Comparison of ENCODE assay signal across 23 mouse cellular contexts in the genomic region with DNA sequence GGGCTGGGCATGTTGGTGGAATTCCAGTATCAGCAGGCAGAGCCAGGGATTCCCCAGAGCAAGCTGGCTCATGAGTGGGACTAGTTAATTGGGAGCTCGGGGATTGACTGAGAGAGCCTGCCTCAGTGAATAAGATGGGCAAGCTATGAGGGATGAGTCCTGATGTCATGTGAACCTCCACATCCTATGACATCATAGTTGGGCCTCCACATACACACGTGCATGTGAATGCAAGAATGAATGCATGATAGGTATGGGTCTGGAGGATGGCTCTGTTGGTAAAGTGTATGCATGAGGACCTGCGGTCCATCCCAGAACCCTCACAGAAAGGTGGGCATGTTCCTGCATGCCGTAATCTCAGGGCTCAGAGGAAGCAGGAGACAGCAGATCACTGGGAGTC. TPM values are rescaled to one million over a fixed set of nuclear protein-coding genes. Genes with fewer than 3 reads are reported as not detected.
A peak's percentile ranks its signal among the peaks of the same experiment; 100 is the strongest.
DNase-seq lines count a peak whose midpoint lies in the region; ATAC-seq and TF ChIP-seq lines count a peak whose summit lies in the region.
"Had no signal": no experiment of that assay in that cellular context is flagged by ENCODE, and none has a peak within 500 bp of the region (broad histone marks: within the 10 kb centered on the region; RNA-seq: fewer than 3 reads in every experiment).

No protein-coding gene starts in this region.

- TF ChIP-seq POLR2A in spleen, adult 2 months (IDR thresholded peaks at IDR 0.05; ENCODE audit: low read depth, low read length): no peak
- no peak for TF ChIP-seq POLR2A in bone marrow, adult 2 months (IDR thresholded peaks at IDR 0.05; ENCODE audit: borderline replicate concordance, control insufficient read depth, low read depth, low read length)

- DNase-seq in kidney, adult 8-10 months: no peak
- DNase-seq in spleen, adult 2 months (ENCODE audit: low read depth in 1 of 2, low spot score in 2 of 2): no peak
- DNase-seq in spleen, postnatal 10 days (ENCODE audit: low spot score in 2 of 2): no peak
- no peak for DNase-seq in left cerebral cortex, postnatal 4 days
- DNase-seq in lung, postnatal 36 days: no peak
- DNase-seq: adrenal gland, adult 8-10 months; adrenal gland, postnatal 25 days; cerebellum, adult 18-20 months; cerebellum, adult 9-10 months; cerebellum, postnatal 14 days; gastrocnemius, postnatal 10 days; gastrocnemius, postnatal 36 days; heart, adult 2 months; heart, postnatal 14 days; heart, postnatal 4 days had no signal

- peaks cover 35% of the 10 kb centered on the region for H3K4me1 ChIP-seq in kidney, embryonic 16.5 days (ENCODE audit: insufficient read depth, low read length)
- peaks cover 58% of the 10 kb centered on the region; the same call in 1 of the 2 replicates for H3K4me1 ChIP-seq in spleen, adult 2 months (ENCODE audit: control insufficient read depth, insufficient read depth, insufficient read length)
- peaks cover 15% of the 10 kb centered on the region for H3K4me1 ChIP-seq in bone marrow, adult 2 months (ENCODE audit: control insufficient read depth, insufficient read depth, low read length)

- intact Hi-C loops in left cerebral cortex, postnatal 4 days (cut with DNase I): no loop called here

- H3K36me3 ChIP-seq in kidney, embryonic 16.5 days (ENCODE audit: insufficient read depth, low read length): 0 out of 2 replicates have a peak, but pooled peaks cover 2% of the 10 kb centered on the region
- H3K36me3 ChIP-seq in spleen, adult 2 months (ENCODE audit: control insufficient read depth, insufficient read depth, low read length): peaks cover 41% of the 10 kb centered on the region
- H3K36me3 ChIP-seq: heart, embryonic 10.5 days; heart, embryonic 13.5 days had no signal

- 92% methylated on average over 4 of the region's 4 CpGs for WGBS in kidney, embryonic 16.5 days
- WGBS in spleen, adult 2 months: 79% methylated on average over 4 of the region's 4 CpGs
- 79% methylated on average over 4 of the region's 4 CpGs for WGBS in bone marrow, adult 2 months

- no peaks in the 10 kb centered on the region for H3K27me3 ChIP-seq in kidney, embryonic 16.5 days (ENCODE audit: insufficient read depth, low read length)
- no peaks in the 10 kb centered on the region for H3K27me3 ChIP-seq in spleen, adult 2 months (ENCODE audit: control insufficient read depth, insufficient read depth, low read length)
- H3K27me3 ChIP-seq: forebrain, embryonic 13.5 days; heart, embryonic 13.5 days had no signal

- no peak for TF ChIP-seq CTCF in spleen, adult 2 months (IDR thresholded peaks at IDR 0.05; ENCODE audit: extremely low read depth, insufficient read depth, insufficient read length, insufficient replicate concordance)
- TF ChIP-seq CTCF in bone marrow, adult 2 months (IDR thresholded peaks at IDR 0.05; ENCODE audit: control insufficient read depth, insufficient read depth, low read length): no peak

- no peak overlapping the region for H3K9ac ChIP-seq in kidney, embryonic 16.5 days (replicated peaks; ENCODE audit: low read length)
- H3K9ac ChIP-seq: forebrain, embryonic 13.5 days; heart, embryonic 13.5 days; hindbrain, embryonic 14.5 days had no signal

- no peak overlapping the region for H3K4me2 ChIP-seq in kidney, embryonic 16.5 days (replicated peaks; ENCODE audit: low read depth, low read length)
- H3K4me2 ChIP-seq: forebrain, embryonic 13.5 days; heart, embryonic 13.5 days; hindbrain, embryonic 14.5 days had no signal

- peak overlapping the region; percentile 41 for H3K27ac ChIP-seq in kidney, embryonic 16.5 days (ENCODE audit: low read length)
- peak overlapping the region; percentile 99 for H3K27ac ChIP-seq in spleen, adult 2 months (ENCODE audit: insufficient read depth, low read length)
- peak overlapping the region; percentile 67 for H3K27ac ChIP-seq in bone marrow, adult 2 months (ENCODE audit: control insufficient read depth, insufficient read depth, low read depth, low read length, poor library complexity)
- H3K27ac ChIP-seq: forebrain, embryonic 13.5 days; heart, adult 2 months; heart, embryonic 13.5 days; hindbrain, embryonic 14.5 days had no signal

- no peaks in the 10 kb centered on the region for H3K9me3 ChIP-seq in kidney, embryonic 16.5 days (ENCODE audit: low read length)
- H3K9me3 ChIP-seq: forebrain, embryonic 10.5 days; forebrain, embryonic 13.5 days; heart, embryonic 10.5 days; heart, embryonic 13.5 days had no signal

- H3K4me3 ChIP-seq in kidney, embryonic 16.5 days (ENCODE audit: low read length): no peak overlapping the region
- H3K4me3 ChIP-seq in spleen, adult 2 months (ENCODE audit: extremely low read depth, insufficient read depth, insufficient read length): no peak overlapping the region
- no peak overlapping the region for H3K4me3 ChIP-seq in bone marrow, adult 2 months (replicated peaks; ENCODE audit: control insufficient read depth, low read depth, low read length)
- H3K4me3 ChIP-seq: forebrain, embryonic 10.5 days; forebrain, embryonic 13.5 days; heart, adult 2 months; heart, embryonic 10.5 days; heart, embryonic 13.5 days had no signal

- ATAC-seq in kidney, embryonic 16.5 days (ENCODE audit: low FRiP score, low TSS enrichment): no peak
- ATAC-seq: forebrain, embryonic 13.5 days; forebrain, embryonic 16.5 days had no signal

RNA-seq across cellular contexts. Expression of a gene that starts 14.5 kb away (rescaled TPM):
- 14.5 and 14.6 TPM in 2 replicates for polyA plus RNA-seq in kidney, embryonic 16.5 days (2015; fragmentation: Nextera tagmentation; extraction: Ambion mirVana)
- polyA plus RNA-seq in spleen, adult 2 months (2012; rRNA removed): 174 and 200 TPM in 2 replicates
- polyA plus RNA-seq in bone marrow, adult 2 months (2011; ENCODE audit: insufficient read depth, insufficient read length, low replicate concordance, missing spikeins): 18.2 and 30.0 TPM in 2 replicates
- 1 to 10 TPM in 1 of 2 experiments, under 1 TPM in 1; 0.84 to 1.2 TPM for total RNA-seq in left cerebral cortex, postnatal 4 days (2021)

RNA-seq across cellular contexts. Expression of a gene that starts 43.2 kb away (rescaled TPM):
- 7.9 and 8.0 TPM in 2 replicates for polyA plus RNA-seq in kidney, embryonic 16.5 days (2015; fragmentation: Nextera tagmentation; extraction: Ambion mirVana)
- polyA plus RNA-seq in spleen, adult 2 months (2012; rRNA removed): 22.1 and 25.3 TPM in 2 replicates
- polyA plus RNA-seq in bone marrow, adult 2 months (2011; ENCODE audit: insufficient read depth, insufficient read length, low replicate concordance, missing spikeins): 6.5 and 17.7 TPM in 2 replicates
- 10 to 100 TPM; 16.4 to 17.8 TPM for total RNA-seq in left cerebral cortex, postnatal 4 days (2021)

Comparison
In these comparisons a context has a peak if more than half of its experiments do, and no peak if none do; other contexts are left out.
1. H3K27ac ChIP-seq: peak in every context shown above with its lines; median percentile 99 in spleen, adult 2 months; 67 in bone marrow, adult 2 months; 41 in kidney, embryonic 16.5 days.